Mouse (Mus musculus): ENCODE results near the gene Morf4l1. TPM values are rescaled to one million over a fixed set of nuclear protein-coding genes. Genes with fewer than 3 reads are reported as not detected.

The Morf4l1 gene
- total and polyA plus RNA-seq, 2 experiments, result 56.1 to 161 TPM

DNA sequence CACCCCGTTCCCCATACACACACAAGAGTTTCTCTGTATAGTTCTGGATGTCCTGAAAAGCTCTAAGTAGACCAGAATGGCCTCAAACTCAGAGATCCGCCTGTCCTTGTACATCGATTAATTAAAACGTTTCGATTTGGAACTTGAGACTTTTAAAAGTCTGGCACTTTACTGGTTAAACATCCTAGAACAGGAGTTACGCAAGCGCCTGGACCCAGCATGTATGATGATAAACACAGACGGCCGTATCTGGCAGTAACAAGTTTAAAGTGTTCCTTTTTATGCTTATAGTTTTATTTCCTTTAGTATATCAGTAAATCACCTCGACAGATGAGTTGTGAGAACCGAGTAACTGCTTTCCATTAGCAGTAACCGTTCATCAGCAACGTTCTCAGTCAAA, 1.4 kb downstream of the Morf4l1 start:
- TF ChIP-seq POLR2A (IDR thresholded peaks at IDR 0.05; ENCODE audit: extremely low read depth, insufficient read depth, low read length), result no peak
- no peak for TF ChIP-seq CTCF (IDR thresholded peaks at IDR 0.05; ENCODE audit: low read depth, low read length)
- DNase-seq (ENCODE audit: extremely low read depth, low read depth, low spot score), result peak; percentile 77

DNA sequence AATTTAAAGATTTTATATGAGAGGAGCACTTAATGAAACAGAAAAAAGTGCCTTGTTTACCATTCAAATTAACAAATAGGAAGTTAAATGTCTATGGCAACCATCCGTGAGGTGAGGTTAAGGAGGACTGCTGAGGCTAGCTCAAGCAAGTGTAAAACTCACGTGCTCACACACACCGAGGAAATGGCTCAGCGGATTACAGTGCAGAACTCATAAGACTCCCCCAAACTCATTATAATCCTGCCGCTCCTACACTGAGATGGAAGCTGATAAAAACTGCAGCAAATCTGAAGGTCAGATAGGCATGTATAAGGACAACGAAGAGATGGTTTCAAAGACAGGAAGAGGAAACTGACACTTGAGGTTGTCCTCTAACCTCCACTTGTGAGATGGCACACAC, 5.2 kb downstream of the Morf4l1 start:
- H3K27ac ChIP-seq (replicated peaks; ENCODE audit: insufficient read depth, low read depth, low read length), result peak overlapping the region; percentile 58
- H3K9ac ChIP-seq (ENCODE audit: low read depth, low read length), result no peak overlapping the region
- H3K36me3 ChIP-seq (ENCODE audit: control insufficient read depth, insufficient read depth, low read length), result peaks cover 24% of the 10 kb centered on the region
- DNase-seq (ENCODE audit: extremely low read depth, low read depth, low spot score), result peak; percentile 35
- H3K27me3 ChIP-seq (ENCODE audit: control insufficient read depth, insufficient read depth, low read length), result no peaks in the 10 kb centered on the region
- no peak overlapping the region for H3K4me3 ChIP-seq (ENCODE audit: insufficient read depth, low read depth, low read length)
- peaks cover 25% of the 10 kb centered on the region for H3K4me1 ChIP-seq (ENCODE audit: control insufficient read depth, insufficient read depth, low read length)
- H3K79me2 ChIP-seq (ENCODE audit: control insufficient read depth, insufficient read depth, low read length), result peaks cover 27% of the 10 kb centered on the region
- WGBS, result 43% methylated on average over 6 of the region's 6 CpGs
- TF ChIP-seq POLR2A (IDR thresholded peaks at IDR 0.05; ENCODE audit: extremely low read depth, insufficient read depth, low read length) (no peak), CTCF (IDR thresholded peaks at IDR 0.05; ENCODE audit: low read depth, low read length) (no peak)

More for the DNA sequence above, 1.4 kb downstream of the Morf4l1 start:
- Histone ChIP-seq H3K9ac (ENCODE audit: low read depth, low read length) (peak overlapping the region; percentile 87), H3K27ac (replicated peaks; ENCODE audit: insufficient read depth, low read depth, low read length) (peak overlapping the region; percentile 86), H3K4me3 (ENCODE audit: insufficient read depth, low read depth, low read length) (peak overlapping the region; percentile 86), H3K4me1 (ENCODE audit: control insufficient read depth, insufficient read depth, low read length) (peaks cover 22% of the 10 kb centered on the region), H3K27me3 (ENCODE audit: control insufficient read depth, insufficient read depth, low read length) (no peaks in the 10 kb centered on the region), H3K36me3 (ENCODE audit: control insufficient read depth, insufficient read depth, low read length) (peaks cover 9% of the 10 kb centered on the region; the same call in 1 of the 2 replicates), H3K79me2 (ENCODE audit: control insufficient read depth, insufficient read depth, low read length) (peaks cover 16% of the 10 kb centered on the region)
- under 1% methylated on average over 13 of the region's 13 CpGs for WGBS

GRCm38 (mm10) chr9:90108272-90108671, 6.3 kb downstream of the Morf4l1 start:
- no peaks in the 10 kb centered on the region for H3K27me3 ChIP-seq (ENCODE audit: control insufficient read depth, insufficient read depth, low read length)
- H3K27ac ChIP-seq (replicated peaks; ENCODE audit: insufficient read depth, low read depth, low read length), result peak overlapping the region; percentile 91
- peaks cover 30% of the 10 kb centered on the region for H3K79me2 ChIP-seq (ENCODE audit: control insufficient read depth, insufficient read depth, low read length)
- peak; percentile 94 for DNase-seq (ENCODE audit: extremely low read depth, low read depth, low spot score)
- H3K9ac ChIP-seq (ENCODE audit: low read depth, low read length), result peak overlapping the region; percentile 64; the same call in 1 of the 2 replicates
- no peak overlapping the region for H3K4me3 ChIP-seq (ENCODE audit: insufficient read depth, low read depth, low read length)
- no peak for TF ChIP-seq CTCF (IDR thresholded peaks at IDR 0.05; ENCODE audit: low read depth, low read length)
- TF ChIP-seq POLR2A (IDR thresholded peaks at IDR 0.05; ENCODE audit: extremely low read depth, insufficient read depth, low read length), result no peak
- peaks cover 31% of the 10 kb centered on the region for H3K36me3 ChIP-seq (ENCODE audit: control insufficient read depth, insufficient read depth, low read length)
- H3K4me1 ChIP-seq (ENCODE audit: control insufficient read depth, insufficient read depth, low read length), result peaks cover 25% of the 10 kb centered on the region

DNA sequence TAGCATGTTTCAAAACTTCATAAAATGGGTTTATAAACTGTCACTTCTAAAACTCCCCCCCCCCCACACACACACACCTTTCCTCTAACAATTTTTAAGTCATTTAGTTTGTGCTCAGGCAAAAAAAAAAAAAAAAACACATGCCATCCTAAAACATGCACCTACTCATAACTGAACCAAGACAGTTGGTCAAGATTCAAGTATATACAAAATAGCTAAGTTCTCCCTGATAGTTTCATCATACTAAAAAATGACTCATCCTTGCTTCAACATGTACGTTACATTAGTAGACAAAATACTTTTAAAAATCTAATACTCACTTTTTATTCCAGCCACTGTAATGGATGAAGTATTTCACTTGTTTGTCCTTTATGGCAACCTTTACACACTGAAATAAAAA, 7.7 kb downstream of the Morf4l1 start:
- WGBS, result 52% methylated on average over 1 of the region's 1 CpGs
- Histone ChIP-seq H3K79me2 (ENCODE audit: control insufficient read depth, insufficient read depth, low read length) (peaks cover 26% of the 10 kb centered on the region), H3K27me3 (ENCODE audit: control insufficient read depth, insufficient read depth, low read length) (no peaks in the 10 kb centered on the region), H3K4me1 (ENCODE audit: control insufficient read depth, insufficient read depth, low read length) (peaks cover 24% of the 10 kb centered on the region), H3K27ac (replicated peaks; ENCODE audit: insufficient read depth, low read depth, low read length) (no peak overlapping the region), H3K4me3 (ENCODE audit: insufficient read depth, low read depth, low read length) (no peak overlapping the region), H3K9ac (ENCODE audit: low read depth, low read length) (no peak overlapping the region), H3K36me3 (ENCODE audit: control insufficient read depth, insufficient read depth, low read length) (peaks cover 40% of the 10 kb centered on the region)
- TF ChIP-seq POLR2A (IDR thresholded peaks at IDR 0.05; ENCODE audit: extremely low read depth, insufficient read depth, low read length), result no peak
- TF ChIP-seq CTCF (IDR thresholded peaks at IDR 0.05; ENCODE audit: low read depth, low read length), result no peak
- no peak for DNase-seq (ENCODE audit: extremely low read depth, low read depth, low spot score)

GRCm38 (mm10) chr9:90105462-90105861, 9.1 kb downstream of the Morf4l1 start:
- H3K4me1 ChIP-seq (ENCODE audit: control insufficient read depth, insufficient read depth, low read length), result peaks cover 16% of the 10 kb centered on the region
- H3K4me3 ChIP-seq (ENCODE audit: insufficient read depth, low read depth, low read length), result no peak overlapping the region
- no peak overlapping the region for H3K27ac ChIP-seq (replicated peaks; ENCODE audit: insufficient read depth, low read depth, low read length)
- DNase-seq (ENCODE audit: extremely low read depth, low read depth, low spot score), result no peak
- peaks cover 20% of the 10 kb centered on the region for H3K79me2 ChIP-seq (ENCODE audit: control insufficient read depth, insufficient read depth, low read length)
- 74% methylated on average over 1 of the region's 1 CpGs for WGBS
- TF ChIP-seq CTCF (IDR thresholded peaks at IDR 0.05; ENCODE audit: low read depth, low read length), result no peak
- no peak for TF ChIP-seq POLR2A (IDR thresholded peaks at IDR 0.05; ENCODE audit: extremely low read depth, insufficient read depth, low read length)
- no peaks in the 10 kb centered on the region for H3K27me3 ChIP-seq (ENCODE audit: control insufficient read depth, insufficient read depth, low read length)
- H3K36me3 ChIP-seq (ENCODE audit: control insufficient read depth, insufficient read depth, low read length), result peaks cover 48% of the 10 kb centered on the region
- H3K9ac ChIP-seq (ENCODE audit: low read depth, low read length), result no peak overlapping the region

- Histone ChIP-seq H3K4me1 (ENCODE audit: control insufficient read depth, insufficient read depth, low read length) (no peaks in the 10 kb centered on the region; the same call in 1 of the 2 replicates), H3K27me3 (ENCODE audit: control insufficient read depth, insufficient read depth, low read length) (no peaks in the 10 kb centered on the region), H3K27ac (replicated peaks; ENCODE audit: insufficient read depth, low read depth, low read length) (no peak overlapping the region), H3K9ac (ENCODE audit: low read depth, low read length) (no peak overlapping the region), H3K4me3 (ENCODE audit: insufficient read depth, low read depth, low read length) (no peak overlapping the region), H3K36me3 (ENCODE audit: control insufficient read depth, insufficient read depth, low read length) (peaks cover 71% of the 10 kb centered on the region), H3K79me2 (ENCODE audit: control insufficient read depth, insufficient read depth, low read length) (peaks cover 14% of the 10 kb centered on the region)
- TF ChIP-seq CTCF (IDR thresholded peaks at IDR 0.05; ENCODE audit: low read depth, low read length), result peak; percentile 57
- no peak for TF ChIP-seq POLR2A (IDR thresholded peaks at IDR 0.05; ENCODE audit: extremely low read depth, insufficient read depth, low read length)
- peak; percentile 52 for DNase-seq (ENCODE audit: extremely low read depth, low read depth, low spot score)
- WGBS, result 40% methylated on average over 2 of the region's 2 CpGs
Measured at GRCm38 (mm10) chr9:90100760-90101159, 13.8 kb downstream of the Morf4l1 start.

All from liver, adult 2 months (tissue).